Mouse (Mus musculus) thymus, postnatal 4 days (tissue): ENCODE data around the gene Nxt2.
"Not testable (repeated sequence)": the region's sequence is repeated elsewhere in the genome, so short reads cannot be mapped to it uniquely, and the experiment has no call there.

Experiments
- DNase-seq: peaks from one replicate; pipeline ENCODE4 v3.0.0; 2021

Gene Nxt2

DNA sequence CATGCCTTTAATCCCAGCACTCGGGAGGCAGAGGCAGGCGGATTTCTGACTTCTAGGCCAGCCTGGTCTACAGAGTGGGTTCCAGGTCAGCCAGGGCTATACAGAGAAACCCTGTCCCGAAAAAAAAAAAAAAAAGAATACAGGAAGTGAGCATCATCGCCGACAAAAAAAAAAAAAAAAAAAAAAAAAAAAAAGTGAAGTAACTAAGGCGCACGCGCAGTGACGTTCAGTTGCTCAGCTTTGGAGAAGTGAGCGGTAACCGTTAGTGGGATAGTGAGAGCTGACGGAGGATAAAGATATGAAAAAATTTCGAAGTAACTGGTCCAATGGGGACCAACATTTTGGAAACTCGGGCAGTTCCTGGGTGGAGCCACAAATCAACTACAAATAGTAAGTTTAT is at the start of gene Nxt2:
Nxt2 (plus strand) TSS at position 229 of the 400 bp plus-strand sequence.
- DNase-seq, result no peak

DNA sequence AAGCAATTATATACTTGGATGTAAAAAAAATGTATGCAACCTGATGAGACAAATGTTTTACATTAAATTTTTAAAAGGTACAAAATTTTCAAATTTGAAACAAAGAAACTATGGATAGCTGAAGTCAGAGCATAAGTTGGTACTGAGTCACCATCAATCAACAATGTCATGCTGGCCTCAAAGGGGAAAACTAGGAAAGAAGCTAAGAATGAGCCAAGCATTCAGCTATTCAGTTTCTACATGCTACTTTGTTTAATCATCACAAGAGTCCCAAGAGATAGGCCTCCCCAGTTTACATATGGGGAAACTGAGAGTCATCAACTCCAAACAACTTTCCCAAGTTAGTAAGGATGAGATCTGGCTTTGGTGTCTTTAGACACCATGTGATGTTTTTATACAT is 49.6 kb upstream of the Nxt2 start:
- DNase-seq, result no peak

DNA sequence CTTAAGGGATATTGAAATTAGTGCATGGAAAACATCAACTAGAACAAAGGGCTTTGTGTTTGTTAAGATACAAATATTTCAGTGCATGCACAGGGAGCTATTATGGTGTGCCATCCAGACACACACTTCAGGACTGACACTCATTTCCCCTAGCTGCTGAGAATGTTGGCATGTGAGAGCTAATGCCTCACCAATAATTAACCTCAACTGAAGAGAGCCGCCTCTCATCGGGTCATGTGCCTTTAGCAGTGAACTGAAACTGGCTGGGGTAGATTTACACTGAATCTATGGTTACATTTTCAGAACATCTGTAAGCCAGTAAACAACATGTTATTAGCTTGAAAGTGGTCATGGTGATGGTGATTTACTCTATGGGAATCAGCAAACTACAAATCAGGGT is 44.5 kb upstream of the Nxt2 start:
- no peak for DNase-seq

DNA sequence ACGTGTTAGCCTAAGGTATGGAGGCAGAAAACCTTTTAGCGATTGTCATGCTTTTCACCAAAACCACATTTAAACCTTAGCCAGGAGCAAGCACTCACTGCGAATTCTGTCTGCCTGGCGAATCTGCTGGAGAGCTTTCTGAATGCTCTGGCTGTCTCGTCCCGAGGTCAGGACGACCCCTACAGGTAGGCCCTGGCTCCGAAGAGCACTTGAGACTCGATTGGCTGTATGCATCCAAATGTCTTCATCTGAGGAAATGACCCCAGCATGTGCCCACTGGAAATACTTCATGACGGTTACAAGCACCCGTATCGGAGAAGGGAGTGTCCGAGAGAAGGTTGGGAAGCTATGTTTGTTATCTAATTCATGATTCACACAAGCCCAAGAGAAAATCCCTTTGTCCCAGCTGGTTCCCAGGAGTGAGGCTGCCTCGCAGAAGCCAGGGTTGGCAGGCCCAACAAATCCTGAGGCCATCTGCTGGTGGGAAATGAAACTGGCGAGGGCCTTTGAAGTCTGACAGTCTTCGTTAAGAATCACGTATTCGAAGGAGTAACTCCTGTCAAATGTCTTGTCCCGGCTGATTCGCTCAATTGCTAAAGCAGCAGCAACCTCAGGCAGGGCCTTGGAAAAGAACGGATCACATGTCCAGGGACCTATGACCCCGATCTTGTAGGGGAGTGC is 37.4 kb upstream of the Nxt2 start:
- DNase-seq, result peak; percentile 6

DNA sequence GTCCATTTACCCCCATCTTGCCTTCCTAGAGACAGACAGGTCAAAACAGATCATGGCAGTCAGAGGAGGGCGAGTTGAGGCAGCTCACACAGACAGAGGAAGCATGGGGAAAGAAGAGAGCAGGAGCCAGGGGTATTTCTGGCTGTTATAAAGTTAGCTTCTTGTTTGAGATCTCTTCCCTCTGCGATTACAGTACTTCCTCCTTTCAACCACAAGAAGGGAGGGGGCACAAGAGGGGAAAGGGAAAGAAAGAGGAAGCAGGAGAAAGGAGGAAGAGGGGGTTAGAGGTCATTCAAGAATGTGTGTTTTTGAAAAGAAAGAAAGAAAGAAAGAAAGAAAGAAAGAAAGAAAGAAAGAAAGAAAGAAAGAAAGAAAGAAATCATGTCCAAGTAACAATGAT is 36.2 kb upstream of the Nxt2 start:
- DNase-seq, result no peak

DNA sequence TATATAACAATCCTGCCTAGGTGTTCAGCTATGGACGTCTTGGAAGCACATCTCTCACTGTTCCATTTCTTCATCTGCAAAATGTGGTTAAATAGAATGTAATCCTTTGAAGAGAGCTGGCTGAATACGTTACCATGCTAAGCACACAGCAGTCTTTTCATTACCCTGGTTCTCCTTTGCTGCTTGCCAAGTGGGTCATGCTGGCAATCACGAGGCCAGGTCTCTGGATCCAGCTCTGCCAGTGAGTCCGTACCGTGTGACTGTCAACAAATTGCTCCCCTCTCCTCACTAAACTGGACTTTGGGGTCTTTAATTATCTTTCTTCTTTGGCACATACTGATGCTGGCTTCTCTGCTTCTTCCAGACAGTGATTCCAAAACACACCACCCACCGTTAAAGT is 32.1 kb upstream of the Nxt2 start:
- DNase-seq, result no peak

DNA sequence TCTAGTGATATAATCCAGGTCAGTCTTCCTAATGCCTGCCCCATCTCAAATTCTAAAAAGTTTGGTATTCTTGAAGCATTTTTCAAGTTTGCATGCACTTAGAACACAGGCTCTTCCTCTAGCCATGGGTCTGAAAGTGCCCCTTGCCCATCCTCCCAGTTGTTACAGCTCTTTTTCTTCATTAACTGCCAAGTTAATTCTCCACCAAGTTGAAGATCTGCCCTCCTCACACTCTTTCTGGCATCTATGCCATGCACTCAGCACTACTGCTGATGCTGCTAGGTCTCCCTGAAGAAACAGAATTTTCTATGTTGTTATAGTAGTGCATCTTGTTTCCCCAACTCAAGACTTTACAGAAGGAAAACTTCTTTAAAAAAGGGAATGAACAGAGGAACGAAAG is 31.0 kb upstream of the Nxt2 start:
- DNase-seq, result no peak

DNA sequence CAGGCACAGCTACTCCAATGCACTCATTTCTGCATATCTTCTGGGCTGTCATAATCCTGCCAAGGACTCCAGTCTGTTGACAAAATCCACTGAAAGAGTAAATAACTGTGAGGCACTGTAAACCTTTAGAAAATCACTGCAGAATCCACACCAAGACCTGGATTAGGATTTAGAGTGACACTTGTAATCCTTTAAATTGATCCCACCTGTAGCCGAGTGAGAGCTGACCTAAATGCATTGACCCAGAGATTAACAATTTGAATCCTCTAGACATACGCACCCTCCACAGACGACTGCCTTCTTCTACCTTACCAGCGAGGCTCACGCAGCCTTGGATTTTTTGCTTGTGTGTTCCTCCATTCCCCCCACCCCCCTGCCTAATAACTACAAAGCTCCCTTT is 29.7 kb upstream of the Nxt2 start, which contains the start of gene Gucy2f:
Gucy2f (minus strand) TSS at position 101 of the 400 bp plus-strand sequence.
- DNase-seq, result no peak

DNA sequence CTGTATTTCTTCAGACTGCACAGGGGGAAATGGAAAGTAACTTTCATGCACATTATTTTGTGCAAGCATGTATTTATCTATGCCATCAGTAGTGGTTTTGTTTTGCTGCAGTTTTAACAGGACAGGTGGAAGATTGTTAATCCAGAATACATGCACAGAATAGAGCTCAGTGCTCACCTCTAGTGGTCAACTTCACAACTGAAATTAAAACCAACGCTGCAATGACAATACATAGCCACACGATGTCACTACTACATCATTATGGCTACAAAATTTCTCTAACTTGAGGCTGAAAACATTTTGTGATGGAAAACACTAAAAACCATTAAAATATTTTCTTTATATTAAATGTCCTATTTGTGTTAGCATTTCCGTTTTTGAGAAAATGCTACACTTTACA is 26.3 kb upstream of the Nxt2 start:
- peak; percentile 7 for DNase-seq

DNA sequence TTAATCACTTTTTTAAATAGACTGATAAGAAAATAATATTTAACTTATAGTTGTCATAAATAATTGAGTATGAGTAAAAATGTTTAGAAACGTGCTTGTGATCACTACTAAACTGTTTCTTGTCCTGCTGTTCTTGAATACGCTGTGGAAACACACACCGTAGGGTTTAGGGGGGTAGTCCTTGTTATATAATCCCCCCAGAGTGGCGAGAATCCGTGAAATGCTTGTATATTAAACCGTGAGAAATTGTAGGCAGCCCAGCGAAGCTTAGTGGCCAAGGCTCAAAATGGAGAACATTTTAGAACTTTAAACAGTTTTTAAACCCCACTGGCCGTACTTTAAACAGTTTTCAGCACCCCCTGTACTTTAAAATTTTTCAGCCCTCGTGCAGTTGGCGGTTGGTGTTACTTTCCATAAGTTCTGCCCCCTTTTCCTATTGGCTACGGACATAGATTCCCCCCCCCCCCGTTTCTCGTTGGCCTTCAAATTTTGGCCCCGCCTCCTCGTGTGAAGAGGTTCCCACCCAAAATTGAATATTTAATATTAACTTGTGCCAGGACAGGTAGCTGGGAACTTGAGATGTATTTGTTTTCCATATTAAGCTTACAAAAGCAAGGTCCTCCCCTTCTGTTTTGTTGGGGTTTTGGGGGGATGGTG is 956 bp downstream of the Nxt2 start:
- DNase-seq, result peak; percentile 50

DNA sequence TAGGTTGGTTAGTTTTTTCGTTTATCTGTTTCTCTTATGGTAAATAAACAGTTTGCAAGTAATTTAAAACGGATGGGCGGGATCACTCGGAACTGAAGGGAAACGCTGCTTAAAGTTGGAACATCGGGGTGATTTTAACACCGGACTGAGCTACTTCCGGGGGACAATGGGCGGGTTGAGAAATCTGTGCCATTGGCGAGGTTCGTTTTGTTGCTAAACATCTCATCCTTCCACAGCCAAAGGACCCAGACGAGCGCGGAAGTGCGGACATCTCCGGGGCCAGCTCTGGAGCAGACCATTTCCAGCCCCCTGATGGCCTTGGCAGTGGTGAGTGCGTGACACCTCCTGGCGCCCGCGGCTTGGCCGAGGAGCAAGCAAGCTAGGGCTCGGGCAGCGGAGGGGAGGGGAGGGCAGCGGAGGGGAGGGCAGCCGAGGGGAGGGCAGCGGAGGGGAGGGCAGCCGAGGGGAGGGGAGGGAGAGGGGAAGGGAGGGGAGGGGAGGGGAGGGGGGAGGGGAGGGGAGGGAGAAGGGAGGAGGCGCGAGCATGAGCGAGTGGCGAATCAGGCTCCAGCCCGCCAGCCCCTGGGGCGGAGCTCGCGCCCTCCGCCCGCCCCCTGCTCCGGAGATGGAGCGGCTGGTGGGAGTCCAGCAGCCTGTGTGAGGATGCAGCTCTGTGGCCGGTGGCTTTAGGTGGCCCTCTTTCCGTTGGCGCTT is 1.6 kb downstream of the Nxt2 start:
- DNase-seq, result peak; percentile 72

DNA sequence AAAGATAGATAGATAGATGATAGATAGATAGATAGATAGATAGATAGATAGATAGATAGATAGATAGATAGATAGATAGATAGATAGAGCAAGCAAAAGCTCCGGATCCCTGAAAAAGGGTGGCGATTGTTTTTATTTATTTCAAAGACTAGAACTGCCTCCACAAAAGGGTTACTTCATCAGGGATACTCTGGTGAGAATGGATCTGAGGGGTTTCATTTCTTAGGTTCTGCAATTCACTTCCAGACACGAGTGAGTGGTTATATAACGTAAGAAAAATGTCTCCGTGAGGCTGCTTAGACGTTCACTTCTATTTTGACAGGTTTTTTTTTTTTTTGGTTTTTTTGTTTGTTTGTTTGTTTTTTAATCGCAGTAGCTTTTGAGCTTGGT is 2.2 kb downstream of the Nxt2 start:
- DNase-seq, result no peak

DNA sequence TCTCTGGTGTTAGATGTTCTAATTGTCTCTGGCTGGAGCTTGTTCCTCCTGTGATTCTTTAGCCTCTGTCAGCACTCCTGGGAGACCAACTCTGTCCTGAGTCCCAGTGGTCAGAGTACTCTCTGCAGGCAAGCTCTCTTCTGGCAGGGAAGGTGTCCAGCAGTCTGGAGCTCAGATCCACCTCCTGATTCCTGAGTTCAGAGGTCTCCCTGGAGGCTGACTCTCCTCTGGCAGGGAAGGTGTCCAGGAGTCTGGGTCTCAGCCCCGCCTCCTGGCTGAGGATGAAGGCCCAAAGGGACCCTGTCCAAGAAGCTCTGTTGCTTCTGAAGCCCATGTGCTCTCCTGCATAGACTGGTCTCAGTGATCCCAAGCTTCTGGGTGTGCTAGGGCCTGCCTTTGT is 9.6 kb downstream of the Nxt2 start:
- DNase-seq, result not testable (repeated sequence)

DNA sequence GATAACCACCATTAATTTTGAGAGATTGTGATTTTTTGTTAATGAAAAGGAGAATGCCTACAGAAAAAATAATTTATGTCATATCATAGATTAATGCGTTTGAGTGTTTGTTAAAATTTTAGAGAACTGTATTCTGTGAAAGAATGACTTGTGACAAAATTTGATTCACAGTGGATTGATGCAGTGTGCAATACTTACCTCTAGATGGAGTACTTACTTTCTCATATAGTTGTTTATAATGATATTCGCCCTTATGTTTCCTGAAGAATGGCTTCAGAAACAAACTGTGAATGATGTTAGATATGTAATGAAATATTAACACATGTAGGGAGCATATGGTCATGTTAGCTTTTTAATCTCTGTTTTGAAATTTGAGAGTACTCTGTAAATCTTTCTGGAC is 10.5 kb downstream of the Nxt2 start:
- DNase-seq, result no peak

DNA sequence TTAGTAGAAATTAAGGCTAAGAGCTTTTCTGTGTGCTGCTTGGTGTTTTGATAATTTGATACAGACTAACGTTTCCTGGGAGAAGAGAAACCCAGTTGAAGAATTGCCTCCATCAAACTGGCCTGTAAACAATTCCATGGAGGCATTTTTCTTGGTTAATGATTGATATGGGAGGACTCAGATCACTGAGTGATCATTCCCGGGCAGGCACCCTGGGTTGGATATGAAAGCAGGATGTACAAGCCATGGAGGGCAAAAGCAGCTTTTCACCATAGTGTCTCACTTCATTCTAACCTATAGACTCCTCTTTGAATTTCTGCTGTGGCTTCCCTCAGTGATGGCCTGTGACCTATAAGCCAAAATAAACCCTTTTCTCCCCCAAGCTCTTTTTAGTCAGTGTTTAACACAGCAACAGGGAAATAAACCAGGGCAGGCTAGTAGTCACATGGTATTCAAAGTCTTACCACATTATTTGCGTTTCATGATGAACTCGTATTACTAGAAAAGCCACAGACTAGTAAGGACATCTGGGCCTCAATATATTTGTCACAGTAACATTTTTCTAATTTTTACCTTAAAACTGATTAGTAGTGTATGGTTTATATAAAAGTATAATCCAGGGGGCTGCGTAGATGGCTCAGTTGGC is 19.2 kb downstream of the Nxt2 start:
- no peak for DNase-seq

DNA sequence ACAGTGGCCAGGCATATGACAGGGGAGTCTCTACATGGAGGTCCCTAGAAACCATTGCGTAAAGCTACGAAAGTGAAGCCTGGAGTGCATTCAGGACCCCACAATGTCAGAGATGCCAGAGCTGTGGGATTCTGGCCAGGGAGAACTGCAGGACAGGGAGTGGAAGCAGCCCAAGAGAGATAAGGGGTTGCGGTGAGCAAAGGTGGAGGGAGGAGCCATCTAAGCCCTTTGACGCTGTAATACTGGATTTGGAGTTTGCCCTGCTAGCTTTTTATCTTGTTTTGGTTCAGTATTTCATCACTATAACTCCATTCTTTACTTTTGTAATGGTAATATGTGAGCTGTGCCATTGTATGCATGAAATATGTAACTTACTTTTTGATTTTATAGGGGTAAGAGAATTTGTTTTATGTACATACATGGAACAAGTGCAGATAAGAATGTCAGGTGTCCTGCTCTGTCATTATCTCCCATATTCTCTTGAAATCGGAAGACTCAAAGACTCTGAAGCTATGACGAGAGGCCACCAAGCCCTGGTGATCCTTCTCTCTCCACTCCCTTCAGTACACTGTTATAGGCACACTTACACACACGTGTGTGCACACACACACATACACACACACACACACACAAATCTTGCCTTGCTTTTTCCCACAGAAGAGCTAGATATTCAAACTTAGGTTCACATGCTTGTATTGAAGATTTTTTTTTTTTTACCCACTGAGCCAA is 23.6 kb downstream of the Nxt2 start:
- no peak for DNase-seq

DNA sequence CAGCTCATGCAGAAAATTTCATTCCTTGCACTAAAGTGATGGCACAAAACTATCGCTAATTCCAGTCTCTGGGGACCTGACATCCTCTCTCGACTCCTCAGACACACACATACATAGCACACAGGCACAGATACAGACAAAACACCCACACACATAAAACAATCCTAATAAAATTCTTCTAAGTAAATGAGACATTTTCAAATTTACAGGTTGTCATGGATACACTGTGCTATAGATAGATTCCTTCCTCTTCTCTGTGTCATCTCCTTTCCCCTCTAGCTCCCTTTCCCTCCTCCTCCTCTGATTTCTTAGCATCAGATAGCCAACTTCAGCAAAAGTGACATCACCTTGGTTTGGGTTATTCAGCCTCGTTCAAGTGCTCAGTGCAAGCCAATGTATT is 49.5 kb downstream of the Nxt2 start:
- DNase-seq, result no peak

DNA sequence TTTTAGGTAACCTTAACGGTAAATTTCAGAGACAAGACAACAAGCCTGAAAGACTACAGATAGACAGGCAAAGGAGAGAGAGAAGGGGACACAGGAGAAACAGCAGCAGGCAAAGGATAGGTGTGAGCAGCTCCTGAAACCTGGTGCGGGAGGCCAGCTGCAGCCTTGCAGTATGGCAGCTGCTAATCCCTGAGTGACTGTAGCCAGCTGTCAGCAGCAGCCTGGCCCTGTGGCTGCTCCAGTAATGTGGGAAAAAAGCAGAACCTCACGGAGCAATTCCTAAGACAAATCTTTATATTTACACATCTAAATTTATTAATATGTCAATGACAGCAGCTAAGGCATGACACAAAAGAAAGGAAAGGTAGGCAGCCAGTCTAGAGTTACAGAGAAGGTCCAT is 50.0 kb downstream of the Nxt2 start:
- DNase-seq, result no peak

DNA sequence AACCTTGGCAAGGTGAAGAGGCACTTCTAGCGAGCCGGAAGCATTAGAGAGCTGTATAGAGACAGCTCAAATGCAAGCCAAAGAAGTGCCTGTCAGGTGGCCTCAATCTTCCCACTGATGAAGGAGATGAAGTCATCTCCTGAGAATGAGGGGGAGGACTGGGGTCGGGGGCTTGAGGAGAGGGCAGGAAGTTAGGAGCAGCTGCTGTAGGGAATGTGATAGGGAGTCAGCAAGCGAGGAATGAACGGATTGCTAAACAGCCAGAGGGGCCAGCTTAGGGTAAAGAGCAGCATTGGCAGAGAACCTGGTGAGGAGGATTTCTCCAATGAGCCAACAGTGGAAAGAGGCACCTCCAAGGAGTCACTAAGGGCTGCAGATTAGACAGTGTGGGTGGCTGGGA is 59.3 kb downstream of the Nxt2 start:
- no peak for DNase-seq
